Mouse (Mus musculus) neural tube, embryonic 13.5 days (tissue): ENCODE data around the gene Eef1akmt3. TPM values are rescaled to one million over a fixed set of nuclear protein-coding genes. Genes with fewer than 3 reads are reported as not detected.

ENCODE experiments used
- ATAC-seq: fragments of 200-750 bp; cut with Nextera tagmentation; 2 replicates; pipeline ENCODE4 v1.8.0; 2017; ENCODE audit warnings: low read depth, mild to moderate bottlenecking, moderate TSS enrichment, moderate library complexity
- H3K27ac ChIP-seq: fragments of 300-500 bp; sonication (generic); replicated peaks from 2 replicates; pipeline ENCODE4 v1.5.1; 2015; ENCODE audit warnings: moderate library complexity, mild to moderate bottlenecking, inconsistent platforms
- H3K27me3 ChIP-seq: fragments of 300-500 bp; sonication (generic); 2 replicates; pipeline ENCODE4 v1.6.1; 2015; ENCODE audit warnings: mild to moderate bottlenecking, inconsistent platforms
- H3K36me3 ChIP-seq: fragments of 300-500 bp; sonication (generic); 2 replicates; pipeline ENCODE4 v1.6.1; 2015; ENCODE audit warnings: mild to moderate bottlenecking, inconsistent platforms
- H3K4me1 ChIP-seq: fragments of 300-500 bp; sonication (generic); replicated peaks from 2 replicates; pipeline ENCODE4 v1.6.1; 2015; ENCODE audit warnings: inconsistent platforms
- H3K4me2 ChIP-seq: fragments of 300-500 bp; sonication (generic); 2 replicates; pipeline ENCODE4 v1.6.1; 2015; ENCODE audit warnings: inconsistent platforms, mild to moderate bottlenecking, moderate library complexity
- H3K4me3 ChIP-seq: fragments of 300-500 bp; sonication (generic); 2 replicates; pipeline ENCODE4 v1.5.1; 2015; ENCODE audit warnings: mild to moderate bottlenecking, inconsistent platforms
- H3K9ac ChIP-seq: fragments of 300-500 bp; sonication (generic); 2 replicates; pipeline ENCODE4 v1.6.1; 2015; ENCODE audit warnings: moderate library complexity, mild to moderate bottlenecking, inconsistent platforms
- H3K9me3 ChIP-seq: fragments of 300-500 bp; sonication (generic); 2 replicates; pipeline ENCODE4 v1.6.1; 2016; ENCODE audit warnings: inconsistent platforms
- WGBS: fragments of 180-500 bp; shearing (Covaris S2); methylation state at CpG from one replicate; pipeline ENCODE4 v1.1.7; 2015; 5-methylcytosine and 5-hydroxymethylcytosine counted together
- polyA plus RNA-seq: library from polyadenylated mRNA; unstranded; fragments of >200 nt; fragmentation: Nextera tagmentation; extraction: Ambion mirVana; gene quantifications from 2 replicates; pipeline ENCODE4 v1.2.1, GENCODE M21; 2015

The Eef1akmt3 gene
- polyA plus RNA-seq, 1 experiment from 2014 or later: 0.20 TPM

DNA sequence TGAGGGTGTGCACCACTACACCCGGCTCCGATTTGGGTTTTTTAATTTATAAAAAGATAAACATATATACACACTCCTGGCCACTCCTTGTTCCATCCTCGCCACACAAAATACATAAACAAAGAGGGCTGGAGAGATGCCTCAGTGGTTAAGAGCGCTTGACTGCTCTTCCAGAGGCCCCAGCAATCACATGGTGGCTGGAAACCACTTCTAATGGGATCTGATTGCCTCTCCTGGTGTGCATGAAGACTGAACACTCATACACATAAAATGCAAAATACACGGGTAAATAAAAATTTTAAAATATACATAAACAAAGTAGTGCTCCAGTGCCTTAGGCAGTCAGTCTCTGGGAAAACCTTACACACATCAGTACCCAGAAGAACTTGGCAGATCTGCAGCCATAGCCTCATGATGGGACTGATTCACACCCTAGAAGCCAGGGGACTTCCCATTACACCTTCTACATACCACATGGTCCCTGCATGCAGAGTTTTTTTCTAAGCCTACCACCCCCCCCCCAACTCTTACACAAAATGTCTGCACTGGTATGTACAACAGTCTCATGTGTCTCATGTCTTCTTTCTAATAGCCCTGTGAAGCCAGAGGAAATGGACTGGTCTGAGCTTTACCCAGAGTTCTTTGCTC, 1.3 kb upstream of the Eef1akmt3 start:
- Histone ChIP-seq H3K4me3 (peak overlapping the region; percentile 83), H3K27ac (no peak overlapping the region), H3K36me3 (peaks cover 3% of the 10 kb centered on the region; the same call in 1 of the 2 replicates), H3K27me3 (peaks cover 22% of the 10 kb centered on the region), H3K9ac (peak overlapping the region; percentile 77), H3K4me1 (peaks cover 16% of the 10 kb centered on the region), H3K9me3 (no peaks in the 10 kb centered on the region), H3K4me2 (peak overlapping the region; percentile 99)
- 22% methylated on average over 5 of the region's 5 CpGs for WGBS
- 0 out of 2 replicates have a peak, but pooled peaks have one; percentile 2 for ATAC-seq

DNA sequence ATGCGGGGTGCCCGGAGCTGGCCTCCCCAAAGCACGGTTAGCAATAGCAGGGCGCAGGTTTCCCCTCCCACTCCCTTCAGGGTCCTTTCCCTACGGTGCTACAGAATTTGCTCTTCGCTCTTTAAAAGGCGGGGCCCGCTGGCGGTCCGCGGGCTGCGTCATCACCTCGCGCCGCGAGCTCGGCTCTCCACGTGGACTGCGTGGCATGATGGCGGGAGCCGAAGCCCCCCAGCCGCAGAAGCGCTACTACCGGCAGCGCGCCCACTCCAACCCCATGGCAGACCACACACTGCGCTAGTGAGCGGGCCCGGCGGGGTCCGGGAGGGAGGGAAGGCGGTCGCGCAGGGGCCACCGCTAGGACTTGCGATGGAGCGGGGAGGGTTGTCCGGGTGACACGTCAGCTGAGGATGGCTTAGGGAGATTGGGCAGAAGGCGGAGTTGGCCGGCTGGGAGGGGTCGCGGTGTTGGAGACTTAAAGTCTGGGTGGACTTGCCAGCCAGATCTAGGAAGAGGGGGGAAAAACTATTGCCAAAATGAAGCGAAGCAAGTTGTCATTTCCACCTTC, 543 bp upstream of the Eef1akmt3 start:
- peak overlapping the region; percentile 83 for H3K4me3 ChIP-seq
- WGBS: 0% methylated on average over 44 of the region's 44 CpGs
- H3K9ac ChIP-seq: peak overlapping the region; percentile 77
- peak; percentile 82 for ATAC-seq
- H3K4me2 ChIP-seq: peak overlapping the region; percentile 99
- peaks cover 3% of the 10 kb centered on the region; the same call in 1 of the 2 replicates for H3K36me3 ChIP-seq
- no peaks in the 10 kb centered on the region for H3K9me3 ChIP-seq
- H3K4me1 ChIP-seq: peaks cover 16% of the 10 kb centered on the region
- no peak overlapping the region for H3K27ac ChIP-seq
- H3K27me3 ChIP-seq: peaks cover 15% of the 10 kb centered on the region

DNA sequence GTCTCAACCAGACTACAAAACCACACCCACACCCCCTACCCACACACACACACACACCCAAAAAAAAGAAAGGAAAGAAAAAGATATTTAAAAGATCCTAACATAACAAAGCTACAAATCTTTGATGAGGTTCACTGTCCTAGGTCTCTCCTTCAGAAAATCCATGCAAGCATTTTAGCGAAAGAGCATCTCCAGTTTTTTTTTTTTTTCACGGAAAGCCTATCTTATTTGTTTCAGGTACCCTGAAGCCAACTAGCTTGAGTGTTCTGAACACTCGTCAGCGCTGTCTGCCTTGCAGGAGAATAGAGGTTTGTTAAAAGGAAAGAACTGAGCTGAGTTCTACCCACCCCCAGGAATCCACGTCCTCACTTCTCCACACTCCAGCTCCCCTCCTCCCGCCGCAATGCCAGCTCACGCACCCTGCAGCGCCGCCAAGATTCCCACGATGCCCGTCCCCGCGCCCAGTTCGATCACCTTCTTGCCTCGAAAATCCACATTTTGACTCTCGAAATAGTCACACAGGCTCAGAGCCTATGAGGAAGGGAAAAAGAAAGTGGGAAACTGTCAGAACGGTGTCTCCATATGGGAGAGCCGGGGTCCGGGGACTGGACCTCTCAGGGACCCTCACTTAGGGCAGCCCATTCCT, 621 bp downstream of the Eef1akmt3 start:
- H3K4me1 ChIP-seq: peaks cover 16% of the 10 kb centered on the region
- peak overlapping the region; percentile 99 for H3K4me2 ChIP-seq
- no peaks in the 10 kb centered on the region for H3K9me3 ChIP-seq
- H3K36me3 ChIP-seq: peaks cover 3% of the 10 kb centered on the region; the same call in 1 of the 2 replicates
- H3K27me3 ChIP-seq: peaks cover 15% of the 10 kb centered on the region
- ATAC-seq: no peak; the same call in 1 of the 2 replicates
- peak overlapping the region; percentile 77 for H3K9ac ChIP-seq
- 1% methylated on average over 20 of the region's 20 CpGs for WGBS
- peak overlapping the region; percentile 83 for H3K4me3 ChIP-seq
- H3K27ac ChIP-seq: no peak overlapping the region

DNA sequence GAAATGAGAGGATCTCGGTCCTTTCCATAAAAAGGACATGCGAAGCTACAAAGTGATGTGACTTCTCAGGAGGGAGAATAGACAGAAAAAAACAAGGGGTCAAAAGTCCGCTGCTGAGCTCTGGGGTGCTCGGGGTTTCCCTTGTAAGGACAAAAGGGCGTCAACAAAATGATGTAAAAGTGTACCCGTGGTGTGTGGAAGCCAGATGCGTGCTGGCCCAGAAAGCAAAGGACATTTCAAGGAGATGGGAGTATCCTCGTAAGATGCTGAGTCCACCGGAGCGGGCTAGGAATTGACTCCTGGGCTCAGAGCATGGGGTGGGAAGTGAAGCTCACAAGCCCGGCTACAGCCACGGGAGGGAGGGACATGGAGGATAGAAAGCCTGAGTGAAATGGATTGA, 3.7 kb downstream of the Eef1akmt3 start:
- 70% methylated on average over 12 of the region's 12 CpGs for WGBS

DNA sequence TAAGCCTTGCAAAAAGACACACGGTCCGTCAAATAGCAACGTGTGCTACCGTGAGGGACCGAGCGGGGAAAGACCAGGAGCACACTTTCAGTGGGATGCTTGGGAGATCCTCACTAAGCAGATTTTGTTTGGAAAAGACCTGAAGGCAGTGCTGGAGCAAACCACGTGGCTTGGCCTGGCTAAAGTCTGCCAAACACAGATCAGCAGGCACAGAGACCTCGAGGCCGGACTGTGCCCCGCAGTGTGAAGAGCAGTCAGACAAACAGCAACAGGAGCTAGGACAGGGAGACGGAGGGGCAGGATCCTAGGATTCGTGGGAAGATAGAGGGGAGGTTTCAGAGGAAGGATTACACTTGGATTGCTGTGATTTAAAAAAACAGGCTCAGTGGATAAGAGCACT, 5.0 kb downstream of the Eef1akmt3 start:
- Histone ChIP-seq H3K9me3 (no peaks in the 10 kb centered on the region), H3K36me3 (no peaks in the 10 kb centered on the region), H3K4me2 (no peak overlapping the region), H3K9ac (no peak overlapping the region), H3K27ac (no peak overlapping the region), H3K4me1 (peaks cover 6% of the 10 kb centered on the region; the same call in 1 of the 2 replicates), H3K27me3 (peaks cover 15% of the 10 kb centered on the region), H3K4me3 (no peak overlapping the region)
- 85% methylated on average over 12 of the region's 12 CpGs for WGBS
- ATAC-seq: no peak

More for the DNA sequence above, 3.7 kb downstream of the Eef1akmt3 start:
- Histone ChIP-seq H3K27me3 (peaks cover 15% of the 10 kb centered on the region), H3K9ac (no peak overlapping the region), H3K4me1 (peaks cover 12% of the 10 kb centered on the region), H3K27ac (no peak overlapping the region), H3K36me3 (no peaks in the 10 kb centered on the region), H3K9me3 (no peaks in the 10 kb centered on the region), H3K4me3 (no peak overlapping the region), H3K4me2 (no peak overlapping the region)
- no peak for ATAC-seq

DNA sequence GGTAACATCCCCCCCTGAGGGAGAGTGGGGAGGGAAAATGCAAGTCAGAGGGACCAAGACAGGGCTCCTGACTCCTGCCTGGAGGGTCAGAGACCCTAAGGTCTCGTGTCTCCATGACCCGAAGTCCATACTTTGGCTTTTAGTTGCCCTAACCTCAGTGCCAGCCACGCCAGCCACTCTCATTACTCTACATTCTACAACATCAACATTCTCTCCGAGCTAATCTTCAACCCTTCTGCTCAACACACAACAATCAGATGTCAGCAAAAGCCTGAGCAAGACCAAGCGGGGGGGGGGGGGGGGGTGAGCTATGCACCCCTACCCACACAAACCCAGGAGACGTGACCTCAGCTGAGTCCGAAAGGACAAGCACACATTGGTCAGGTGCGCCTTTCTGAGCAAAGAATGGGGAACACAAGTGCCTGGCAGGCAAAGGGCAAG, 8.0 kb downstream of the Eef1akmt3 start:
- Histone ChIP-seq H3K27me3 (no peaks in the 10 kb centered on the region), H3K9ac (no peak overlapping the region), H3K9me3 (no peaks in the 10 kb centered on the region), H3K4me3 (no peak overlapping the region), H3K36me3 (peaks cover 9% of the 10 kb centered on the region), H3K4me2 (no peak overlapping the region), H3K27ac (no peak overlapping the region), H3K4me1 (peaks cover 12% of the 10 kb centered on the region)
- 76% methylated on average over 8 of the region's 8 CpGs for WGBS
- ATAC-seq: no peak

DNA sequence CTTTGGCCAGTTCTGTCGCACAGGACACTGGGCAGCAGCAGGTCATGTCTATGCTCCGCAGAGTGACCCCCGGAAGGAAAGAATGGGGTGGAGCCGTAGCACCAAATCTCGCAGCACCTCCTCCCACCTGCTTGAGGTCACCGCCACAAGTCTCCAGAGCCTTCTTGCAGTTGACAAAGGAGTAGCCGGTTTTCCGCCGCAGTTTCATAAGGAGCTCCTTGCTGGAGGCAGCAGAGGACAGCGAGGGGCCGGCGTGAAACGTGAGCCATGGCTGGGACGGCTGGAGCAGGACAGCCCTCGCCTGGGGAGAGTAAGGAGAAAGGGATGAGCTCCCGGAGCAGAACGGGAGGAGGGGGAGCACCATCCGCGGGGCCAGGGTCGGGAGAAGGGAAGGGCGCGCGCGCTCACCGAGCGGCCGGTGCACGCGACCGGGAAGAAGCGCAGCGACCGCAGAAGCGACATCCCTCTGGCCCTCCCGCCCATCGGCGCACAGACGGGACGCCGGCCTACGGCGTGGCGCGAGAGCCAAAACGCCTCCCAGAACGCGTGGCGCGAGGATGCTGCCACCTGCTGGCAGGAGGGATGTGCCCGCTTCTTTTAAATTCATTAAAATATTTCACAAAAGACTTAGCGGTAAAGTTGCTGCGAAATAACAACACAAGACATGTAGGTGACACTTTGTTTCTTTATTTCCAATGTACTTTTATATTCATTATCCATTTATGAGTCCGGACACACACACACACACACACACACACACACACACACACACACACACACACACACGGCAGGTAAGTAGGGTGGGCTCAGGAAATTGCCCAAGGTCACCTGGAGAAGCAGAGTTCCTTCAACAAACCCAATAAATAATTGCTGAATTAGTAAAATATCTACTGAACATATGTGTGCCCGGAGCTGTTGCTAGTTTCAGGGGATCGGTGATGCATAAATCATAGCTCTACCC, 10.7 kb downstream of the Eef1akmt3 start, which contains the start of gene Tsfm:
Gene Tsfm (minus strand): TSS at position 505 of the 961 bp plus-strand sequence.
- H3K4me2 ChIP-seq: peak within 1 kb of the TSS; percentile 91
- peak; percentile 87 for ATAC-seq
- no peaks in the 10 kb centered on the region for H3K9me3 ChIP-seq
- H3K27ac ChIP-seq: peak within 1 kb of the TSS; percentile 78
- H3K36me3 ChIP-seq: peaks cover 36% of the 10 kb centered on the region
- WGBS: 6% methylated on average over 56 of the region's 56 CpGs
- H3K9ac ChIP-seq: peak within 1 kb of the TSS; percentile 92
- peaks cover 12% of the 10 kb centered on the region for H3K4me1 ChIP-seq
- no peaks in the 10 kb centered on the region for H3K27me3 ChIP-seq
- H3K4me3 ChIP-seq: peak within 1 kb of the TSS; percentile 83

DNA sequence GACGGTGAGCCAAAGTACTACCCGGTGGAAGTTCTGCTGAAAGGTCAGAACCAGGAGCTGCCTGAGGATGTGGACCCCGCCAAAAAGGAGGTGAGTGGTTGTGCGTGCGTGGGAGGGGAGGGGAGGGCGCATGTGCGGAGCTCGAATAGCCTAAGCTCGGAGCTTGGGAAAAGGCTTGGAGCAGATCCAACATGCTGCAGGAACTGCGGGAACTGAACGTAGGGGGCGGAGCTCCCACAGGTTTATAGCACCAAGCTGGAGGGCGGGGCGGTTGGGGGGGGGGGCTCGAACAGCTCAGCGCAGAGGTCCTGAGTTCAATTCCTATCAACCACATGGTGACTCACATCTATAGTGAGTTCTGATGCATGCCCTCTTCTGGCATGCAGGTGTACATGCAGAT, 22.9 kb downstream of the Eef1akmt3 start:
- H3K4me2 ChIP-seq: no peak overlapping the region
- no peaks in the 10 kb centered on the region for H3K9me3 ChIP-seq
- no peaks in the 10 kb centered on the region for H3K27me3 ChIP-seq
- no peak overlapping the region for H3K27ac ChIP-seq
- no peaks in the 10 kb centered on the region for H3K4me1 ChIP-seq
- H3K36me3 ChIP-seq: peaks cover 28% of the 10 kb centered on the region
- no peak overlapping the region for H3K9ac ChIP-seq
- H3K4me3 ChIP-seq: no peak overlapping the region
- ATAC-seq: no peak
- 75% methylated on average over 16 of the region's 16 CpGs for WGBS

DNA sequence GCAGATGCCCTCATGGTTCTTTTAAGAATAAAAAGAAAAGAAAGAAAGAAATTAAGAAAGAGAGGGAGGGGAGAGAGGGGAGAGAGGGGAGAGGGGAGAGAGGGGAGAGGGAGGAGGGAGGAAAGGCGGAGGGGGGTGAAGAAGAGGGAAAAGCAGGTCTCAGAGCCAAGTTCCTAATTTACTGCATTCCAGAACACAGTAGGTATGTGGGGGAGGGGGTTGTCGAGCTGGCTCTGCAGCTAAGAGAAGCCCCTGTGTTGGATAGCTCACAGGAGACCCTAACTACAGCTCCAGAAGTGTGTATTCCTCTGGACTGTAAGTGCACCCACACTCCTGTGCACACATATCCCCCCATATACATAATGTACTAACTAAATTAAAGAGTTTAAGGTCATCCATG, 24.2 kb downstream of the Eef1akmt3 start:
- H3K36me3 ChIP-seq: peaks cover 16% of the 10 kb centered on the region
- WGBS: 19% methylated on average over 2 of the region's 2 CpGs
- H3K9ac ChIP-seq: no peak overlapping the region
- H3K27me3 ChIP-seq: no peaks in the 10 kb centered on the region
- no peak overlapping the region for H3K27ac ChIP-seq
- no peak for ATAC-seq
- no peaks in the 10 kb centered on the region for H3K9me3 ChIP-seq
- no peaks in the 10 kb centered on the region for H3K4me1 ChIP-seq
- no peak overlapping the region for H3K4me2 ChIP-seq
- H3K4me3 ChIP-seq: no peak overlapping the region

DNA sequence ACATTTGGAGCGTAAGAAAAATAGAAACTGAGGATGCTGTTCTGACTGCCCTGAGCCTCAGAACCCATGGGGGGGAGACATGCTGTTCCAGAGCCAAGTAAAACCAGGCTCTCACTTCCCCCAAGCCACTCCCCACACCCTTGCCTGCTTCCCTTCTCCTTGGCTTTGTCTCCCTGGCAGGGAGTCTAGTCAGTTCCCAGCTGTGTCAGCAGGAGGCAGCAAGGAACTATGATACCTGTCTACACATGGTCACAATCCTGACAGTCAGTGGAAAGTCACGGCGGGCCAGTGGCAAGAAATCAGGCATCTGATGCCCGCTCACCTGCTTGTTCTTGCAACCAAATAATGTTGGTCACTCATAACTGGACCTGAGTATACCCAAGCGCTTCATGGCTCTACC, 24.8 kb downstream of the Eef1akmt3 start:
- H3K27ac ChIP-seq: no peak overlapping the region
- 63% methylated on average over 5 of the region's 5 CpGs for WGBS
- H3K27me3 ChIP-seq: no peaks in the 10 kb centered on the region
- peaks cover 11% of the 10 kb centered on the region; the same call in 1 of the 2 replicates for H3K36me3 ChIP-seq
- H3K4me3 ChIP-seq: no peak overlapping the region
- ATAC-seq: no peak
- no peaks in the 10 kb centered on the region for H3K9me3 ChIP-seq
- H3K9ac ChIP-seq: no peak overlapping the region
- no peaks in the 10 kb centered on the region for H3K4me1 ChIP-seq
- no peak overlapping the region for H3K4me2 ChIP-seq

DNA sequence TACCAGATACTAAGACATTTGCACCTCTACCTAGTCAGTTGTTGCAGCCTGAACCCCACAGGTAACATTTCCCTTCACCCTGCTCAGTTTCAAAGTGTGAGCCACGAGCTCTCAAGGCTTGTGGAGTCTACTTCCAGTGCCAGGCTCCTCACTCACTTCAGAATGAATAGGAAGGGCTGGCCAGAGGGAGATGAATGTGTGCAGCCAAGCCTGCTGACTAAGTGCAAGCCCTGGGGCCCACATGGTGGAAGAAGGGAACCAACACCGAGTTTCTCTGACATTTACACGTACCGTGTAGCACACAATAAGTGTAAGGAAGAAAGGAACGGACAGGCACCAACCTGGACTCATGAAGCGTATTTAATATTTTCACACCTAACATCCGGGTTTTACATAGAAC, 37.5 kb downstream of the Eef1akmt3 start:
- ATAC-seq: no peak
- H3K4me2 ChIP-seq: no peak overlapping the region
- H3K9me3 ChIP-seq: no peaks in the 10 kb centered on the region
- H3K36me3 ChIP-seq: peaks cover 17% of the 10 kb centered on the region
- H3K27me3 ChIP-seq: no peaks in the 10 kb centered on the region
- no peaks in the 10 kb centered on the region for H3K4me1 ChIP-seq
- no peak overlapping the region for H3K4me3 ChIP-seq
- no peak overlapping the region for H3K9ac ChIP-seq
- WGBS: 75% methylated on average over 7 of the region's 7 CpGs
- no peak overlapping the region for H3K27ac ChIP-seq
